Mouse (Mus musculus) frontal cortex, postnatal 14 days (tissue): ENCODE results near the gene Bbs7.

Source experiments
- DNase-seq, 2 experiments: peaks; one replicate each; pipeline ENCODE4 v3.0.0; 2022; ENCODE audit warnings: low spot score in 2 of 2

Gene Bbs7

GRCm38 (mm10) chr3:36551851-36552384 lies 61.4 kb downstream of the Bbs7 start:
- DNase-seq = peak in 1 of 2 experiments; percentile 19

GRCm38 (mm10) chr3:36551343-36551742 lies 61.9 kb downstream of the Bbs7 start:
- DNase-seq = peak in 1 of 2 experiments; percentile 27

DNA sequence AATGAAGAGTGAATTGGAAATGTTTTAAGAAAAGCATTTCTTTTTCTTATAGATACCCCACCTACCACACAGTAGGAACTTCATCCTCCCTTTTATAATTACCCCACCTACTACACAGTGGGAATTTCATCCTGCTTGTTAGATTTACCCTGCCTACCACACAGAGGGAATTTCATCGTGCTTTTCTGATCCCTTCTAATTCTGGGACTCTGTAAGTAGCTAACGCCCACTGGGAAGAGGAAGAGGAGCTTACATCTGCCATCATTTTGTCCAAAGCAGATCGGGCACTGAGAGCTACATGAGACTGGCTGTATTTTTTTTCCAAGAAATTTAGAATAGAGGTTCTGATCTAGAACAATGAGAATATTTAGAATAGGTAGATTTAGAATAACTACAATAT lies 68.3 kb downstream of the Bbs7 start:
- DNase-seq = no peak

GRCm38 (mm10) chr3:36541399-36541798 lies 71.9 kb downstream of the Bbs7 start:
- no peak for DNase-seq

DNA sequence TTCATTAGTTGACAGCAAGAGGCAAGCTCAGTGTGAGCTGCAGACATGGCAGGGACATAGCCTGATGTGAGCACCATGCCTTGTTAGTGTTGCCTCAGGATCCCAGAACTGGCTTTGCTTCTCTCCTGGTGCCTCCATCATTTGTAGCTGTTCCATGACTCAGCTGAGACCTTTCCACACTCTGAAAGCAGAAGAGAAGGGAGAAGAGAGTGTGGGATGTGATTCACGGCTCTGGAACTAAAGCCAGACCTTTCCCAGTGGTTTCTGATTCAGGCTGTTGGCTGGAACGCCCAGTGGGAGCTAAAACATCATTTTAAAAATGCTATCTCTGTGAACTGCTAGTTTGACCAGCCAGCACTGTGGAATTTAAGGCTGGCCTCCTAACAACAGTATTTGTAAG lies 72.5 kb downstream of the Bbs7 start:
- no peak for DNase-seq

DNA sequence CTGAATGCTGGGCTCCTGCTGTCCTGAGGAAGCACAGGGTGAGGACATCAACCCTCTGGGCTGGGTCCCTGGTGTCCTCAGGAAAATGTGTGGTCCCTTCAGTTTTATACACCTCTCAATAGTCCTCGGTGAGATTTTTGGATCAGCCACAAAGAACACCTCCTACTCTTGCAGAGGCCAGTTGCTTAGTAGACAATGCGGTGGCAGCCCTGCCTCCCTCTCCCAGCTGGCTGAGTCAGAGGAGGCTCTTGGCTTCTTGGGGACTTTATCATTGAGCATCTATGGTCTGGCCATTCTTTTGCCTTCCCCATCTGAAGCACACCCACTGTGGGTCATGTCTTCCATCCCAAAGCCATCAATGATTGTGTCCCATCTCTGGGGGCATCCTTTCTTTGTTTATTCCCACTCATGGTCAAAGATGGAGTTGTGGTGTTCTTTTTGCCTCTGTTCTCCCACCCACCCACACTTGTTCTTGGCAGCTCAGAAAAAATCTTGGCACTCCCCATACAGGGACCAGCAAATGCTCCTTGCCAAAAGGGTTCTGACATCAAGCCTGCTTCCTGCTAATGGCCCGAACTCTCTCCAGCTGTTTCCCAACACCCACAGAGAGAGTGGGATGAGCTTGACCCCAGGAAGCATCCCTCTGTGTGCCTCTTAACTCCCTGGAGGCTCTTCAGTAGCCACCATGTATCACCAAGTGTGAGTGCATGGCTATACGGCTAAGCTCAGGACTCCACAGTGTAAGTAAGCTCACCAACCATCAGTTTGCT lies 75.4 kb downstream of the Bbs7 start:
- DNase-seq = no peak

- no peak for DNase-seq
These were observed 77.2 kb downstream of the Bbs7 start for GRCm38 (mm10) chr3:36536041-36536440.

- DNase-seq = no peak
These were observed 80.0 kb downstream of the Bbs7 start for GRCm38 (mm10) chr3:36533201-36533672.

- DNase-seq = no peak
These were observed 80.5 kb downstream of the Bbs7 start for GRCm38 (mm10) chr3:36532738-36533137.

- no peak for DNase-seq
These were observed 81.2 kb downstream of the Bbs7 start for GRCm38 (mm10) chr3:36531979-36532542.

DNA sequence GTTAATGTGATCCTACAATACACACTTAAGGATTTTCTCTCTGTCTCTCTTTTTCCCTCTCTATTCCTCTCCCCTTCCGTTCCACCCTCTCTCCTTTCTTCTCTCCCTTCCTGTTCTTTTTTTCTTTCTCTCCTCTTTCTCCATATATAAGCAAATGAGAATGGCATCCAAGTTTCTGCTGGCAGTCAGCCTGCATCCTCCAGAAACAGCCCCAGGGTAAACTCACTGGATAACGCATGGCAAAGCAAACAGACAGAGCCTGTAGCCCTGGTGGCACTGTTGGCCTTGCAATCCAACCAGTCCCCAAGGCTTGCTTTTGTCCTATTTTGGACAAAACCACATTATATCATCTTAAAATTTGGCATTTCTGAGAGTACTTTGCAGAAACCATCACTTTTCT lies 82.0 kb downstream of the Bbs7 start:
- DNase-seq = no peak

DNA sequence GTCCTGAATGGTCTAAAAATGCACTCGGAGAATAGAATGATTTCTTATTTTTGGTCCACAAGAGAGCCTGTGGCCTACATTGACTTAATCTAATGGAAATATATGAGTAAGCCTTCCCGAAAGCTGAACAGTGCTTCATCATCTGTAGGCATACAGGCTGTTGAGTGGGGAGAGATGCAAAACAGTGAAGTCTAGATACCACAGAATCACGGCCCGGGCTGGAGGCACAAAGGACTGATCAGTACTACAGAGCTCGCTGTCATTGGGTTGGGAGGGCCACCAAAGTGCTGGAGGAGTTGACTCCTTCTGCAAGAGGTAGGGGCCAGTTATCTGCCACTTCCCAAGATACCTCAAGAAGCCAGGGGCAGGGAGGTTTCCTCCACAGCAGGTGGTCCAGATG lies 82.5 kb downstream of the Bbs7 start:
- no peak for DNase-seq

DNA sequence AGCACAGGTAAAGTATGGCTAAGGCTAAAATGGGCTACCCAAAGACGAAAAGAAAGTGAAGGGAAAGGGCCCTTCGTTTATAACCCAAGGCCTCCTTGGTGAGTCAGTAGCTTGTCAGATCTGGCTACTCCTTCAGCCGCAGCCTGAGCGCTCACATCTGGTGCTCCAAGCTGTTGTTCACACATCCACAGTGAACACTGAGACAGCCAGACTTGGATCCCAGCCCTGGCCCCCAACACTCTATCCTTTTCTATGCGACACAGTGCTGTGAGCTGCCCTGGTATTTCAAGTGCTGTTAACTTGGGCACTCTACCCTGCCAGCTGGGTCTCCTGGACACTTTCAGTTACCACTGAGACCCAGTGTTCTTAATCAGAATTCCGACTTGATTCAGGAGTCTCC lies 82.9 kb downstream of the Bbs7 start:
- peak; percentile 48 to 73 for DNase-seq

DNA sequence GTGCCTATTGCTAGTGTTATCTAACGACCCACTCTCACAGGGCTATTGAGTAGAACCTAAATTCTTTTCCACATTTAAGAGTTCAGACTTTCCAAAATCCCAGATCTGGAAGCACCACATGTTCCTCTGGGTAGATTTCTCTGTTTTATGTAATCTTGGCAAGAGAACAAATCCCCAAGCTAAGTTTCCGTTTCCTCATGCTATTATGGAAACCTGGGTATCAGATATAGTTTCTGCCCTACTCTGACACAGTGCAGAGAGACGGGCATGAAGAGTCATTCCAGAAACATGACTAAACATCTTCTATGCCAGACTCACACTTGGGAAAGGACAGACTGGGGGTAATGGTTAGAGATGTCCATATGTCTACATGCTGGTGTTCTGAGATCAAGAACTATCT lies 88.8 kb downstream of the Bbs7 start:
- DNase-seq = no peak
